Mouse (Mus musculus): Measurements from ENCODE around the gene Plk2.

- TF ChIP-seq GATA1 (IDR thresholded peaks at IDR 0.05; ENCODE audit: low read length), result no peak
- no peak for TF ChIP-seq TAL1 (IDR thresholded peaks at IDR 0.05; ENCODE audit: low read length)
Observed at GRCm38 (mm10) chr13:110404059-110404458, 9.2 kb downstream of the Plk2 start.

Measured in erythroblast, embryonic 14.5 days (primary cell).